Mouse (Mus musculus) limb, embryonic 10.5 days (tissue): Measurements from ENCODE around the gene Igfbp2. TPM values are rescaled to one million over a fixed set of nuclear protein-coding genes. Genes with fewer than 3 reads are reported as not detected.

Experiments used
- DNase-seq: peaks from one replicate; pipeline ENCODE4 v3.0.0-alpha.2; 2017; ENCODE audit warnings: low spot score
- H3K27ac ChIP-seq: fragments of 300-500 bp; sonication (generic); 2 replicates; pipeline ENCODE4 v1.5.1; 2016; ENCODE audit warnings: mild to moderate bottlenecking
- H3K27me3 ChIP-seq: fragments of 300-500 bp; sonication (generic); 2 replicates; pipeline ENCODE4 v1.6.1; 2016; ENCODE audit warnings: low read depth, mild to moderate bottlenecking; ENCODE audit not compliant: poor library complexity, severe bottlenecking
- H3K36me3 ChIP-seq: fragments of 300-500 bp; sonication (generic); 2 replicates; pipeline ENCODE4 v1.6.1; 2016; ENCODE audit warnings: mild to moderate bottlenecking, moderate library complexity
- H3K4me1 ChIP-seq: fragments of 300-500 bp; sonication (generic); 2 replicates; pipeline ENCODE4 v1.6.1; 2016
- H3K4me3 ChIP-seq: fragments of 300-500 bp; sonication (generic); 2 replicates; pipeline ENCODE4 v1.5.1; 2016; ENCODE audit warnings: mild to moderate bottlenecking, moderate library complexity
- H3K9me3 ChIP-seq: fragments of 300-500 bp; sonication (generic); replicated peaks from 2 replicates; pipeline ENCODE4 v1.6.1; 2016; ENCODE audit warnings: mild to moderate bottlenecking
- WGBS: fragments of 180-500 bp; shearing (Covaris S2); methylation state at CpG from one replicate; pipeline ENCODE4 v1.1.7; 2016; 5-methylcytosine and 5-hydroxymethylcytosine counted together
- polyA plus RNA-seq: library from polyadenylated mRNA; unstranded; fragments of >200 nt; fragmentation: Nextera tagmentation; extraction: Ambion mirVana; gene quantifications from 2 replicates; pipeline ENCODE4 v1.2.1, GENCODE M21; 2016

Gene Igfbp2
- polyA plus RNA-seq, 1 experiment from 2014 or later: 264 TPM

DNA sequence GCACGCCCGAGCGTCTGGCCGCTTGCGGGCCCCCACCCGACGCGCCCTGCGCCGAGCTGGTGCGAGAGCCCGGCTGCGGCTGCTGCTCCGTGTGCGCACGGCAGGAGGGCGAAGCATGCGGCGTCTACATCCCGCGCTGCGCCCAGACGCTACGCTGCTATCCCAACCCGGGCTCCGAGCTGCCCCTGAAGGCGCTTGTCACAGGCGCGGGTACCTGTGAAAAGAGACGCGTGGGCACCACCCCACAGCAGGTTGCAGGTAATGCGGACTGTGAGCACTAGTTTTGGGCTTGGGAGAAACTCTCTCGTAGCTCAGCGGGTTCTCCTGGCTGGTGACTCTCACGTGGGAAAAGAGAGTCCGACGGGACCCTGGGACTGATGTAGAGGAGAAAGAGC lies 401 bp downstream of the Igfbp2 start:
- peak; percentile 72 for DNase-seq
- Histone ChIP-seq H3K4me1 (peaks cover 53% of the 10 kb centered on the region), H3K4me3 (peak overlapping the region; percentile 79), H3K36me3 (peaks cover 10% of the 10 kb centered on the region), H3K9me3 (no peaks in the 10 kb centered on the region), H3K27me3 (peaks cover 6% of the 10 kb centered on the region; the same call in 1 of the 2 replicates), H3K27ac (peak overlapping the region; percentile 90)
- WGBS: under 1% methylated on average over 37 of the region's 37 CpGs

DNA sequence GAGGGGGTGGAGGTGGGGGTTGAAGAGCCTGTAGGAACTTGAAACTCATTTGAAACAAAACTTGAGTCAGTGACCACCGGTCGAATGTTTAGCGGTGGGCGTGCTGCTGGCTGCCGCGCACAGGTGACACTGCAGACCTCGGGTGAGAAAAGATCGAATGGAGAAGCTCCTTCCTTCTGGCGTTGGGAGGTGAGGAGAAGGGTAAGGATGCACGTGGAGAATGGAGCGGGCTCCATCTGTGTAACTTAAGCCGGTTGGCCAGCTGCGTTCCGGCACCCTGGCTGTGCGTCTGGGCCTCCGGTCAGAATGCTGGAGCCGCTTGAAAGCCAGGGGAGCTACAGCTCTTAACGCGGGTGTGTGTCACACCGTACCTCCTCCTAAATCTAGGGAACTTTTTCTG lies 983 bp downstream of the Igfbp2 start:
- peak; percentile 70 for DNase-seq
- H3K4me1 ChIP-seq: peaks cover 53% of the 10 kb centered on the region
- H3K9me3 ChIP-seq: no peaks in the 10 kb centered on the region
- WGBS: under 1% methylated on average over 20 of the region's 20 CpGs
- peaks cover 16% of the 10 kb centered on the region for H3K36me3 ChIP-seq
- H3K4me3 ChIP-seq: peak overlapping the region; percentile 79
- H3K27me3 ChIP-seq: peaks cover 6% of the 10 kb centered on the region; the same call in 1 of the 2 replicates
- H3K27ac ChIP-seq: peak overlapping the region; percentile 90

DNA sequence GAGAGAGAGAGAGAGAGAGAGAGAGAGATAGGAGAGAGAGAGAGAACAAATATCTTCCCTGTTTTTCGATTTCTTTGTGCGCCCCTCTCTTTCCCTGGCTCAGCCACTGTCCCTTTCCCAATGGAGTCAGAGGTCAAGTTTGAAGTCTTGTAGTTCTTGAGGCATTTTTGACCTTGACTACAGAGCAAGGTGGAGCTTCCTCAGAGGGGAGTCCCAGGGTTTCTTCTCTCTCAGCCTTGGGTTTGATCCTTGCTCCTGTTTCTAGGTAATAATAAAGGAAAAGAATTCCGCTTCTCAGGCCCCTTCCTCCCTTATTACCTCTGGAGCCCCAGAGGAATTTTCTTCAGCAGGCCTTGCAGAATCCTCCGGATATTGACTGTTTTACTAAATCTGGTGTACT lies 1.6 kb downstream of the Igfbp2 start:
- Histone ChIP-seq H3K4me3 (peak overlapping the region; percentile 79), H3K9me3 (no peaks in the 10 kb centered on the region), H3K27ac (peak overlapping the region; percentile 90), H3K27me3 (peaks cover 6% of the 10 kb centered on the region; the same call in 1 of the 2 replicates), H3K36me3 (peaks cover 22% of the 10 kb centered on the region), H3K4me1 (peaks cover 53% of the 10 kb centered on the region)
- 6% methylated on average over 4 of the region's 4 CpGs for WGBS
- DNase-seq: no peak

GRCm38 (mm10) chr1:72826446-72826845 lies 2.1 kb downstream of the Igfbp2 start:
- 5% methylated on average over 6 of the region's 6 CpGs for WGBS

GRCm38 (mm10) chr1:72826931-72827330 lies 2.6 kb downstream of the Igfbp2 start:
- 1% methylated on average over 7 of the region's 7 CpGs for WGBS
- Histone ChIP-seq H3K27me3 (peaks cover 6% of the 10 kb centered on the region; the same call in 1 of the 2 replicates), H3K4me1 (peaks cover 53% of the 10 kb centered on the region), H3K4me3 (peak overlapping the region; percentile 79), H3K27ac (peak overlapping the region; percentile 90), H3K36me3 (peaks cover 28% of the 10 kb centered on the region), H3K9me3 (no peaks in the 10 kb centered on the region)
- DNase-seq: peak; percentile 43

More at GRCm38 (mm10) chr1:72826446-72826845, 2.1 kb downstream of the Igfbp2 start:
- Histone ChIP-seq H3K27ac (peak overlapping the region; percentile 90), H3K27me3 (peaks cover 6% of the 10 kb centered on the region; the same call in 1 of the 2 replicates), H3K4me3 (peak overlapping the region; percentile 79), H3K9me3 (no peaks in the 10 kb centered on the region), H3K36me3 (peaks cover 27% of the 10 kb centered on the region), H3K4me1 (peaks cover 53% of the 10 kb centered on the region)
- DNase-seq: peak; percentile 54

- H3K4me1 ChIP-seq: peaks cover 53% of the 10 kb centered on the region
- peak overlapping the region; percentile 79 for H3K4me3 ChIP-seq
- 10% methylated on average over 12 of the region's 12 CpGs for WGBS
- H3K36me3 ChIP-seq: peaks cover 29% of the 10 kb centered on the region
- peaks cover 2% of the 10 kb centered on the region; the same call in 1 of the 2 replicates for H3K27me3 ChIP-seq
- H3K27ac ChIP-seq: peak overlapping the region; percentile 90
- DNase-seq: peak; percentile 61
- H3K9me3 ChIP-seq: no peaks in the 10 kb centered on the region
Observed at GRCm38 (mm10) chr1:72827411-72828315, 3.4 kb downstream of the Igfbp2 start.

GRCm38 (mm10) chr1:72828843-72829242 lies 4.5 kb downstream of the Igfbp2 start:
- H3K27me3 ChIP-seq: no peaks in the 10 kb centered on the region
- no peak overlapping the region for H3K4me3 ChIP-seq
- no peaks in the 10 kb centered on the region for H3K9me3 ChIP-seq
- peaks cover 44% of the 10 kb centered on the region for H3K4me1 ChIP-seq
- no peak overlapping the region for H3K27ac ChIP-seq
- no peak for DNase-seq
- H3K36me3 ChIP-seq: peaks cover 40% of the 10 kb centered on the region
- 84% methylated on average over 5 of the region's 5 CpGs for WGBS

GRCm38 (mm10) chr1:72830485-72830884 lies 6.2 kb downstream of the Igfbp2 start:
- no peak for DNase-seq
- Histone ChIP-seq H3K4me1 (peaks cover 29% of the 10 kb centered on the region), H3K36me3 (peaks cover 52% of the 10 kb centered on the region), H3K4me3 (no peak overlapping the region), H3K27me3 (no peaks in the 10 kb centered on the region), H3K9me3 (no peaks in the 10 kb centered on the region), H3K27ac (no peak overlapping the region)
- WGBS: 97% methylated on average over 2 of the region's 2 CpGs

DNA sequence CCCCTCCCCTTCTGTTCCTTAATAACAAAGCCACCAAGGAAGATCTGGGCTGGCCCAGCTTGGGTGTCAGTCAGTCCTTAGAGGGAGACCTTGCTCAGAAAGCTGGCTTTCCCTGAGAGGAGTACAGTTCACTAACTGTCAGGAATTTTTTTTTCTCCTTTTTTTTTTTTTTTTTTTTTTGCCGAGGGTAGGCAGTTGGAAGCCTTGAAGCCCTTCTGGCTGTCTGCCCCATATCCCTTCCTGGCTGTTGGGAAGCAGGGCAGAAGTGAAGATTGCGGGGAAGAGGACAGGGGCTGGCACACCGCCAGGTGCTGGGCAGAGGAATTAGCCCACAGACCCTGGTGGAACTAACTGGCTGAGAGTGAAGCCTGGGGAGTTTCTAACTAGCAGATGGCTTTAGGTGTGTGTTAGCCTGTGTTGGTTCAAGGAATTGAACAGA lies 8.4 kb downstream of the Igfbp2 start:
- Histone ChIP-seq H3K4me3 (no peak overlapping the region), H3K4me1 (peaks cover 7% of the 10 kb centered on the region), H3K27ac (no peak overlapping the region), H3K9me3 (no peaks in the 10 kb centered on the region), H3K36me3 (peaks cover 67% of the 10 kb centered on the region), H3K27me3 (no peaks in the 10 kb centered on the region)
- 67% methylated on average over 3 of the region's 3 CpGs for WGBS
- no peak for DNase-seq

DNA sequence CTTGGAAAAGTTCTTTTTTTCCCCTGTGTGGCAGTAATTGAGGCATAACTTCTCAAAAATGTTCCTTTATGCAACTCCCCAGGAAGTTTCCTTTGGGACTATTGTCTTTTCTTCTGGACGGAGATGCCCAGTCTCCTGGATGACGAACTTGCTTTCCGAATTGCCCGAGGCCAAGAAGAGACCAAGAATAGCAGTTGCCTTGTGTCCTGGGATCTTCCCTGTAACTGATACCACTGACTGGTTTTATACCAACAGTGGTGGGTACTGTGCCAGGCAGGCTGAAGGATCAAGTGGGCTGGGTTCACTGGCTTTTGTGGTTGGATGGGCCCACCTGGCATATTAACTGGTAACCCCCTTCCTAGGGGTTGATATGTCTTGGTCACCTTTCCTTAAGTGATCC lies 9.3 kb downstream of the Igfbp2 start:
- no peaks in the 10 kb centered on the region for H3K27me3 ChIP-seq
- no peaks in the 10 kb centered on the region for H3K9me3 ChIP-seq
- no peak for DNase-seq
- peaks cover 76% of the 10 kb centered on the region for H3K36me3 ChIP-seq
- no peaks in the 10 kb centered on the region for H3K4me1 ChIP-seq
- 83% methylated on average over 4 of the region's 4 CpGs for WGBS
- H3K27ac ChIP-seq: no peak overlapping the region
- H3K4me3 ChIP-seq: no peak overlapping the region

- Histone ChIP-seq H3K9me3 (no peaks in the 10 kb centered on the region), H3K36me3 (peaks cover 61% of the 10 kb centered on the region), H3K4me3 (no peak overlapping the region), H3K4me1 (no peaks in the 10 kb centered on the region), H3K27me3 (no peaks in the 10 kb centered on the region), H3K27ac (no peak overlapping the region)
- no peak for DNase-seq
- 79% methylated on average over 8 of the region's 8 CpGs for WGBS
Observed at GRCm38 (mm10) chr1:72839356-72839755, 15.1 kb downstream of the Igfbp2 start.

DNA sequence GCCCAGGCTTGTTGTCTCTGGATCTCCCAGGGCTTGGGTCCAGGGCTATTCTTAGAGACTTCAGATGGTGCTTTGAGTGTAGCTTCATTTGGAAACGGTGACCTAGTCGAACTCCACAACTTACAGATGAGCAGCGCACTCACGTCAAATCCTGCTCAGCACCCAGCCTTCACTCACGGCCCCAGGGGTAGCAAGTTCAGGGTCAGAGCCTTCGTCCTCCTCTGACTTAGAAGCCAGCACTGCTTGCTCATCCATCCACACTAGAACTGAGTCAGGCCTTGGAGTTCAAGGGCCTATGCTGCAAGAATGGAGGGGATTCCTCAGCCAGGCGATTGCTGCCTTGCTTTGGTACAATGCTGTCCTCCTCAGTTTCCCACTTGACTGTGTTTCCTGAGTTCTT lies 15.5 kb downstream of the Igfbp2 start:
- peaks cover 64% of the 10 kb centered on the region for H3K36me3 ChIP-seq
- WGBS: 87% methylated on average over 7 of the region's 7 CpGs
- H3K27ac ChIP-seq: no peak overlapping the region
- DNase-seq: no peak
- H3K4me1 ChIP-seq: no peaks in the 10 kb centered on the region
- no peak overlapping the region for H3K4me3 ChIP-seq
- H3K27me3 ChIP-seq: no peaks in the 10 kb centered on the region
- no peaks in the 10 kb centered on the region for H3K9me3 ChIP-seq
